Mouse (Mus musculus) G1E (cell line): ENCODE measurements around the gene Eif3a. TPM values are rescaled to one million over a fixed set of nuclear protein-coding genes. Genes with fewer than 3 reads are reported as not detected.

Experiments
- ATAC-seq: 2 replicates; pipeline ENCODE4 v1.8.0; 2016; ENCODE audit warnings: mild to moderate bottlenecking; ENCODE audit not compliant: insufficient number of reproducible peaks, poor library complexity, low FRiP score, severe bottlenecking; ENCODE audit errors: extremely low read depth
- DNase-seq: peaks from one replicate; pipeline ENCODE4 v3.0.0; 2012; ENCODE audit warnings: low spot score
- H3K27me3 ChIP-seq: 2 replicates; pipeline ENCODE4 v1.6.1; 2012; ENCODE audit warnings: mild to moderate bottlenecking, low read length, inconsistent platforms; ENCODE audit not compliant: insufficient read depth
- H3K36me3 ChIP-seq: replicated peaks from 2 replicates; pipeline ENCODE3; 2012; ENCODE audit warnings: mild to moderate bottlenecking, inconsistent platforms
- H3K4me1 ChIP-seq: 2 replicates; pipeline ENCODE4 v1.6.1; 2012; ENCODE audit warnings: low read depth, low read length, inconsistent platforms, mixed read lengths; ENCODE audit not compliant: insufficient read depth
- H3K4me3 ChIP-seq: 2 replicates; pipeline ENCODE4 v1.5.1; 2012; ENCODE audit warnings: low read depth, mild to moderate bottlenecking, inconsistent platforms, low read length, moderate library complexity, mixed read lengths
- H3K9me3 ChIP-seq: replicated peaks from 2 replicates; pipeline ENCODE4 v1.6.1; 2012; ENCODE audit warnings: inconsistent platforms
- CTCF ChIP-seq: IDR thresholded peaks from 2 replicates; pipeline ENCODE4 v1.5.1; 2012; ENCODE audit warnings: low read depth, low read length, inconsistent platforms, mixed read lengths
- GATA1 ChIP-seq: IDR thresholded peaks from 2 replicates; pipeline ENCODE4 v1.6.1; 2012; ENCODE audit warnings: borderline replicate concordance, low read length, inconsistent platforms, mixed read lengths
- GATA2 ChIP-seq: IDR thresholded peaks from 2 replicates; pipeline ENCODE4 v1.6.1; 2012; ENCODE audit warnings: low read depth, low read length, inconsistent platforms, borderline replicate concordance
- POLR2AphosphoS5 ChIP-seq: IDR thresholded peaks from 2 replicates; pipeline ENCODE4 v1.6.1; 2012; ENCODE audit warnings: low read depth, low read length, inconsistent platforms; ENCODE audit not compliant: insufficient replicate concordance
- TAL1 ChIP-seq: conservative IDR thresholded peaks from 2 replicates; pipeline ENCODE4 v1.6.1; 2012; ENCODE audit warnings: low read depth, low read length, inconsistent platforms, mixed read lengths
- polyA plus RNA-seq: library from polyadenylated mRNA; stranded (reverse); fragments of >175 nt; gene quantifications from 2 replicates; pipeline ENCODE4 v1.2.3, GENCODE M21; 2012
- total RNA-seq, 2 experiments: library from RNA; stranded (forward) in 1 of 2; stranded (reverse) in 1 of 2; fragments of 200-1000 nt in 1 of 2; fragments of >200 nt in 1 of 2; fragmentation: Nextera tagmentation in 1 of 2; gene quantifications; 2 replicates each; pipeline ENCODE4 v1.2.3; 2014 to 2017

Eif3a gene
- total and polyA plus RNA-seq, 3 experiments = 135 to 415 (median 323) TPM

DNA sequence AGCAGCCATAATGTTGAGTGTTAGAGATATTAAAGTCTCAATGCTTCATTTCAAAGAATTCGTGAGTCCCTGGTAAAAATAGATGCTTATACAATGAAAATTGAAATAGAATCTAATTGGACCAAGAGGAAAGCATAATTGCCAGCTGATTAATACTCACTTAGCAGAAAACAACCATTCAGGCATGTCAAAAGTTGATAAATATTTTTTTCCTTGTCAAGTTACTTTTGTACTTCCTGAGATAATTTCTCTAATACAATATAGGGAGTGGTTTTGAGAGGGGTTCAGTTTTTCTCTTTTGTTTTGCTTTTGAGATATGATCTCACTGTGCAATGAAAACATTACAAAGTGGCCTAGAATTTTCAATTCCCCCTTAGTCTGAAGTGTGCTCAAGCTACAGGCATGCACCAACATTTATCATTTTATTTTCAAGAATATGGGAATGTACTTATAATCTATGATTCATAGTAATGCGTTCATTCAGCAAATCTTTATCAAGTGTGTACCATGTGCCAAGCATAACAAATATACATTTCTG is 2.8 kb upstream of the Eif3a start:
- no peaks in the 10 kb centered on the region for H3K9me3 ChIP-seq
- H3K4me3 ChIP-seq = no peak overlapping the region
- DNase-seq (no peak), ATAC-seq (no peak)
- peaks cover 24% of the 10 kb centered on the region for H3K4me1 ChIP-seq
- H3K27me3 ChIP-seq = no peaks in the 10 kb centered on the region
- TF ChIP-seq POLR2AphosphoS5 (no peak), CTCF (no peak), TAL1 (no peak), GATA2 (no peak)
- peaks cover 2% of the 10 kb centered on the region for H3K36me3 ChIP-seq

- ATAC-seq (no peak), DNase-seq (no peak)
- Histone ChIP-seq H3K36me3 (peaks cover 11% of the 10 kb centered on the region), H3K27me3 (no peaks in the 10 kb centered on the region), H3K9me3 (no peaks in the 10 kb centered on the region), H3K4me3 (peak overlapping the region; percentile 77), H3K4me1 (peaks cover 26% of the 10 kb centered on the region)
- TF ChIP-seq POLR2AphosphoS5 = no peak
- no peak for TF ChIP-seq GATA2
- TF ChIP-seq TAL1 = no peak
- TF ChIP-seq GATA1 = no peak
- TF ChIP-seq CTCF = no peak
Observed at GRCm38 (mm10) chr19:60791164-60791563, 706 bp upstream of the Eif3a start.

GRCm38 (mm10) chr19:60789919-60790506 is 445 bp downstream of the Eif3a start:
- Histone ChIP-seq H3K36me3 (peaks cover 16% of the 10 kb centered on the region), H3K9me3 (no peaks in the 10 kb centered on the region), H3K4me1 (peaks cover 27% of the 10 kb centered on the region), H3K27me3 (no peaks in the 10 kb centered on the region), H3K4me3 (peak overlapping the region; percentile 77)
- TF ChIP-seq TAL1 = no peak
- TF ChIP-seq POLR2AphosphoS5 = no peak
- no peak for TF ChIP-seq GATA1
- no peak for TF ChIP-seq CTCF
- TF ChIP-seq GATA2 = no peak
- DNase-seq = peak; percentile 73
- ATAC-seq = no peak

DNA sequence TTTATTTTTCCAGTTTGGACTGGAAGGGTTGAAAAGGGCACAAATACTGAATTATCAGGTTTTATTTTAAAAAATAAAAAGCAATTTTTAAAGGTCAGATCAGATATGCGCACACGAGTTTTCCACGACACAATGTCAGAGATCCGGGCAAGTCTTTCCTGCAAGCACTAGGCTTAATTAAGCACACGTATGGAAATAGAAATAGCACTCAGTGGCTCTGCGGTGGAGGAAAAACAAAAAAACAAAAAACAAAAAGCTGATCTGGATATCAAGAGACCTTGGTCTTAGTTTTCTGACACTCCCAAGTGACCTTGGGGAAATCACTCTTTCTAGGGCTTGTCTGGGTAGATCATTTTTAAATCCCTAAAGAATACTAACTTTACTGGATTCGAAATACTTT is 1.0 kb downstream of the Eif3a start:
- no peak for TF ChIP-seq GATA1
- TF ChIP-seq TAL1 = no peak
- no peak for TF ChIP-seq CTCF
- TF ChIP-seq GATA2 = no peak
- TF ChIP-seq POLR2AphosphoS5 = no peak
- H3K27me3 ChIP-seq = no peaks in the 10 kb centered on the region
- no peaks in the 10 kb centered on the region for H3K9me3 ChIP-seq
- peak overlapping the region; percentile 77 for H3K4me3 ChIP-seq
- no peak for DNase-seq
- peaks cover 31% of the 10 kb centered on the region for H3K4me1 ChIP-seq
- no peak for ATAC-seq
- peaks cover 20% of the 10 kb centered on the region for H3K36me3 ChIP-seq

DNA sequence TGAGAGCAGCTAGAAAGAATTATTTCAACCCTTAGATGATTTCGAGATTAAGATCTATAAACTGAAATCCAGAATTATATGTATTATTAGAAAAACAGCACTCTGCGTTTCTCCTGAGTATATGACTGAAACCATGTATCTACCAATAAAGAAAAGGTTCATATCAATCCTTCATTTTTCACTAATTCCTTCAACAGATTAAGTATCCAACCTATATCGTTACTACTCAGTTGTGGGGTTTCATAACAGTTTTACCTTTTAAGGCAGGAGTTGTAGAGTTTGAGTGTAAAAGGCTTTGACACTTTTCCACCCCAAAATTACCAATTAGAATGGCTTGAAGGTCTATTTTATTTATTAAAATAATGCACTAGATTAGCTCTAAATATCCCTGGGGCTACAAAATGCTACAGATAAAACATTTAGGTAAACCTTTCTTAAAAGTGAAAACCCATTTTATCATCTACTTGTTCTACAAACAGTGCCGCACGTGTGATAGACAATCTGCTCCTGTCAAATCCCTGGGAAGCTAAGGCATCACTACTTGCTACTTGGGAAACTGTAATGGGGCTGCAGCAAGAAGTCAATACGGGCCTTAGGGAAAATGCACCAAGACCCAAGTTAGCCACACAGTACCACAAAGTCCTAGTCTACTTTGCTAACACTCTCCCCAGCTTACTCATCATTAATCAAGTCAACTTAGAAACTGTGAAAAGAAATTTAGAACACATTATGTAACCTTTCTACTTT is 2.1 kb downstream of the Eif3a start:
- TF ChIP-seq GATA2 (no peak), CTCF (no peak), POLR2AphosphoS5 (no peak), TAL1 (no peak), GATA1 (no peak)
- Histone ChIP-seq H3K4me3 (peak overlapping the region; percentile 77), H3K9me3 (no peaks in the 10 kb centered on the region), H3K4me1 (peaks cover 30% of the 10 kb centered on the region), H3K36me3 (peaks cover 27% of the 10 kb centered on the region), H3K27me3 (no peaks in the 10 kb centered on the region)
- ATAC-seq = no peak
- DNase-seq = no peak

DNA sequence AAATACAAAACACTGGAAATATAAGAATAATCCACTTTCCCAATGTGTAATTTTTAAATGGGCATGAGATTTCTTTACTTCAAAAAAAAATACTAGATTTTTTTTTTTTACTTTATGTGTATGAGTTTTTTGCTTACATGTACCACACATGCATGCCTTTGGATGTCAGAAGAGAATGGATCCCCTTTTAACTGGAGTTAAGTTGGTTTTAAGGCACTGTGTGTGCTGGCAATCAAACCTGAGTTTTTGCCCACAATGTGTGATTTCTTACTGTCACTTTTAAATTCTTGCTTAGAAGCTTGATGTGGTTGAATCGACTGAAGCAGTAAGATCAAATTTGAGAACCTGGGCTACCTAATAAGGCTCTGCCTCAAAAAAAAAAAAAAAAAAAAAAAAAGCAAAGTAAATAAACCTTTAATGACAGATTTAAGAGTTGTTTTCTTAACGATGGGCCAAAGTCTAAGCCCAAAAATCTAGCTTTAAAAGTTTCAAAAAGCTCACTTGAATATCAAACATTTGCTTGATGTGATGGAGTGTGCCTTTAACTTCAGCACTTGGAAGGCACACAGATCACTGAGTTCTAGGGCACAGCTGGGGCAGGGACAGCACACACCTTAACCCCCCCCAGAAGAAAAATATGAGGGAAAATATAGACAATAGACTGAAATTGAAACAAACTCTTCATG is 2.9 kb downstream of the Eif3a start:
- H3K9me3 ChIP-seq = no peaks in the 10 kb centered on the region
- H3K36me3 ChIP-seq = peaks cover 32% of the 10 kb centered on the region
- H3K4me1 ChIP-seq = peaks cover 33% of the 10 kb centered on the region
- no peaks in the 10 kb centered on the region for H3K27me3 ChIP-seq
- peak overlapping the region; percentile 77; the same call in 1 of the 2 replicates for H3K4me3 ChIP-seq
- no peak for ATAC-seq
- no peak for DNase-seq
- TF ChIP-seq GATA2 = no peak
- TF ChIP-seq POLR2AphosphoS5 = no peak
- no peak for TF ChIP-seq CTCF
- no peak for TF ChIP-seq GATA1
- no peak for TF ChIP-seq TAL1
